Mouse (Mus musculus) intestine, embryonic 14.5 days (tissue): ENCODE data around the gene Pex10. TPM values are rescaled to one million over a fixed set of nuclear protein-coding genes. Genes with fewer than 3 reads are reported as not detected.
A peak's percentile ranks its signal among the peaks of the same experiment; 100 is the strongest.

Source experiments
- ATAC-seq: fragments of 200-750 bp; cut with Nextera tagmentation; replicated peaks from 2 replicates; pipeline ENCODE4 v1.8.0; 2017; ENCODE audit warnings: low read depth, moderate number of reproducible peaks, moderate TSS enrichment, moderate library complexity; ENCODE audit not compliant: low FRiP score, low TSS enrichment
- DNase-seq: peaks from one replicate; pipeline ENCODE4 v3.0.0-alpha.2; 2018; ENCODE audit warnings: low spot score
- H3K27ac ChIP-seq: fragments of 300-500 bp; sonication (generic); 2 replicates; pipeline ENCODE4 v1.5.1; 2014; ENCODE audit warnings: low read depth, mild to moderate bottlenecking, control low read depth
- H3K27me3 ChIP-seq: fragments of 300-500 bp; sonication (generic); replicated peaks from 2 replicates; pipeline ENCODE4 v1.6.1; 2014; ENCODE audit warnings: low read length, control low read depth; ENCODE audit not compliant: control insufficient read depth, insufficient read depth
- H3K36me3 ChIP-seq: fragments of 300-500 bp; sonication (generic); 2 replicates; pipeline ENCODE4 v1.6.1; 2014; ENCODE audit warnings: low read length, control low read depth; ENCODE audit not compliant: control insufficient read depth, insufficient read depth
- H3K4me1 ChIP-seq: fragments of 300-500 bp; sonication (generic); replicated peaks from 2 replicates; pipeline ENCODE4 v1.6.1; 2014; ENCODE audit warnings: low read length, control low read depth, mixed read lengths; ENCODE audit not compliant: control insufficient read depth, insufficient read depth
- H3K4me2 ChIP-seq: fragments of 300-500 bp; sonication (generic); 2 replicates; pipeline ENCODE4 v1.6.1; 2014; ENCODE audit warnings: low read length
- H3K4me3 ChIP-seq: fragments of 300-500 bp; sonication (generic); 2 replicates; pipeline ENCODE4 v1.5.1; 2014; ENCODE audit warnings: low read depth, low read length, control low read depth, mixed read lengths
- H3K9ac ChIP-seq: fragments of 300-500 bp; sonication (generic); 2 replicates; pipeline ENCODE4 v1.6.1; 2014; ENCODE audit warnings: mild to moderate bottlenecking, low read length
- H3K9me3 ChIP-seq: fragments of 300-500 bp; sonication (generic); 2 replicates; pipeline ENCODE4 v1.6.1; 2016; ENCODE audit warnings: low read length, control low read depth; ENCODE audit not compliant: control insufficient read depth
- WGBS: fragments of 180-500 bp; shearing (Covaris S2); extraction: QIAGEN DNeasy Blood & Tissue Kit; methylation state at CpG from one replicate; pipeline ENCODE4 v1.1.7; 2014; 5-methylcytosine and 5-hydroxymethylcytosine counted together
- polyA plus RNA-seq: library from polyadenylated mRNA; unstranded; fragments of >200 nt; fragmentation: Nextera tagmentation; extraction: Ambion mirVana; gene quantifications from 2 replicates; pipeline ENCODE4 v1.2.1, GENCODE M21; 2014

Pex10 gene
- polyA plus RNA-seq, 1 experiment from 2014 or later, result 6.5 TPM

- ATAC-seq, result no peak
- Histone ChIP-seq H3K9ac (no peak overlapping the region), H3K4me3 (no peak overlapping the region), H3K9me3 (peaks cover 14% of the 10 kb centered on the region; the same call in 1 of the 2 replicates), H3K36me3 (no peaks in the 10 kb centered on the region), H3K4me1 (0 out of 2 replicates have a peak, but pooled peaks cover 3% of the 10 kb centered on the region), H3K4me2 (no peak overlapping the region), H3K27me3 (no peaks in the 10 kb centered on the region), H3K27ac (no peak overlapping the region)
- no peak for DNase-seq
- 67% methylated on average over 8 of the region's 8 CpGs for WGBS
Observed at GRCm38 (mm10) chr4:155113766-155114410, 47.1 kb downstream of the Pex10 start.

DNA sequence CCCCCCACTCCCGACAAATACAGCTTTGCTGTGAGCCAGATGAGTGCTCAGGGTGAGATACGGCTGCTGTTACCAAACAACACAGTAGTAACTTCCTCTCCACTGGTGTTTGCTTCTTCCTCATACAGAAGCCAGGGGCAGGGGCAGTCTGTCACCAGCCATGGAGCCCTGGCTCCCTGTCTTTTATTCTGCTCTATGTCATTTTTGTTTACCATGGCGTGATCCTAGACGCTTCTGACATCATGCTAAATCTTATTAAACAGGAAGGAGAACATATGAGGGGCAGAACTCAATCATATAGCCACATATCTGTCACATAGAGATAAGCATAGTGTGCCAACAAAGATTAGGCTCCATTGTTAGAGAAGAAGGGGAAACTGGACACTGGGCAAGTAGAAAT is 49.8 kb downstream of the Pex10 start:
- no peak for DNase-seq
- Histone ChIP-seq H3K9me3 (peaks cover 14% of the 10 kb centered on the region; the same call in 1 of the 2 replicates), H3K9ac (no peak overlapping the region), H3K4me2 (no peak overlapping the region), H3K27me3 (no peaks in the 10 kb centered on the region), H3K36me3 (no peaks in the 10 kb centered on the region), H3K4me3 (no peak overlapping the region), H3K27ac (no peak overlapping the region), H3K4me1 (no peaks in the 10 kb centered on the region)
- 69% methylated on average over 4 of the region's 4 CpGs for WGBS
- no peak for ATAC-seq

GRCm38 (mm10) chr4:155117396-155117978 is 50.7 kb downstream of the Pex10 start:
- 75% methylated on average over 6 of the region's 6 CpGs for WGBS
- no peak overlapping the region for H3K4me2 ChIP-seq
- ATAC-seq, result no peak
- no peak for DNase-seq
- H3K9ac ChIP-seq, result no peak overlapping the region
- peaks cover 8% of the 10 kb centered on the region for H3K4me1 ChIP-seq
- no peak overlapping the region for H3K27ac ChIP-seq
- no peak overlapping the region for H3K4me3 ChIP-seq
- peaks cover 14% of the 10 kb centered on the region; the same call in 1 of the 2 replicates for H3K9me3 ChIP-seq
- H3K36me3 ChIP-seq, result no peaks in the 10 kb centered on the region
- no peaks in the 10 kb centered on the region for H3K27me3 ChIP-seq

- ATAC-seq, result no peak
- DNase-seq, result no peak
- peaks cover 14% of the 10 kb centered on the region; the same call in 1 of the 2 replicates for H3K9me3 ChIP-seq
- no peaks in the 10 kb centered on the region for H3K27me3 ChIP-seq
- no peak overlapping the region for H3K27ac ChIP-seq
- no peak overlapping the region for H3K4me2 ChIP-seq
- H3K4me3 ChIP-seq, result no peak overlapping the region
- H3K4me1 ChIP-seq, result peaks cover 16% of the 10 kb centered on the region
- H3K9ac ChIP-seq, result no peak overlapping the region
- H3K36me3 ChIP-seq, result no peaks in the 10 kb centered on the region
- 91% methylated on average over 10 of the region's 10 CpGs for WGBS
Observed at GRCm38 (mm10) chr4:155118278-155118677, 51.5 kb downstream of the Pex10 start.

- Histone ChIP-seq H3K36me3 (no peaks in the 10 kb centered on the region), H3K4me2 (no peak overlapping the region), H3K4me1 (peaks cover 20% of the 10 kb centered on the region), H3K4me3 (no peak overlapping the region), H3K9ac (no peak overlapping the region), H3K27ac (no peak overlapping the region), H3K9me3 (peaks cover 14% of the 10 kb centered on the region; the same call in 1 of the 2 replicates), H3K27me3 (no peaks in the 10 kb centered on the region)
- WGBS, result 77% methylated on average over 7 of the region's 7 CpGs
- ATAC-seq (peak; percentile 2; the same call in 1 of the 2 replicates), DNase-seq (no peak)
Observed at GRCm38 (mm10) chr4:155120038-155120437, 53.2 kb downstream of the Pex10 start.

DNA sequence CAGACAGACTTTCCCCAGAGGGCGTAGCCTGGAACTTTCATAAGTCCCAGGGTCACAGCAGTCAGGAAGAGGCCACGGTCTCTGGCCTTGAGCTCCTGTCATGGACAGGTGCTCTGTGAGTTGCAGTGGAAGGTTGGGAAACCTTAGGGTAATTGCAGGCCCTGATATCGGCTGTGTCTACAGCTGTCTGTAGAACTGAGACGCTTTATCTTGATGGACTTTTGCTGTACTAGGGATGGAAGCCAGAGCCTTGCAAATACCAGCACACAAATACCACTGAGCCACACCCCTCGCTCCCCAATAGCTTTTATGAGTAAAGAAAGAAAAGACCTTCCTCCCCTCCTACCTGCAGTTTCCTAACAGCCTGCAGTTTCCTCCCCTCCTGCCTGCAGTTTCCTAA is 53.8 kb downstream of the Pex10 start:
- H3K27me3 ChIP-seq, result no peaks in the 10 kb centered on the region
- no peaks in the 10 kb centered on the region for H3K36me3 ChIP-seq
- no peak overlapping the region for H3K4me3 ChIP-seq
- 54% methylated on average over 5 of the region's 5 CpGs for WGBS
- peaks cover 14% of the 10 kb centered on the region; the same call in 1 of the 2 replicates for H3K9me3 ChIP-seq
- H3K4me2 ChIP-seq, result no peak overlapping the region
- ATAC-seq (peak; percentile 78), DNase-seq (no peak)
- peaks cover 24% of the 10 kb centered on the region for H3K4me1 ChIP-seq
- H3K27ac ChIP-seq, result peak overlapping the region; percentile 24; the same call in 1 of the 2 replicates
- H3K9ac ChIP-seq, result no peak overlapping the region

DNA sequence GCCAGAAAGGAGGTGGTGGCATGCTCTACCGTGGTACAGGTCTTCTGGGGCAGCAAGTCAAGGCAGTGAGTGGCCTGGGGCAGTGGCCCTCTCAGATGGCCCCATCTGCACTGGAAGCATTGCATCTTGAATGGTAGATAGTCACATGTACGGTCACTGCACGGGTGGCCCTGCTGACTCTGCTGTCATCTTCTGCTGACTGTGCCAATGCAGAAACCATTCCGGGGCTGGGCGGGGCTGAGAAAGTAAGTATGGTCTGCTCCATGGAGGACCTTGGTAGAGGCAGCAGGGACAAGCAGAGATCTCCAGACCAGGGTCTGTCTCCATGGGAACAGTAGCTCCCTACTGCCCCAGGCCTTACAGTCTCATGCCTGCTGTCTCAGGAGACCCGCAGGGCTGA is 54.4 kb downstream of the Pex10 start:
- no peak for ATAC-seq
- Histone ChIP-seq H3K9me3 (peaks cover 14% of the 10 kb centered on the region; the same call in 1 of the 2 replicates), H3K36me3 (no peaks in the 10 kb centered on the region), H3K4me2 (no peak overlapping the region), H3K27me3 (no peaks in the 10 kb centered on the region), H3K27ac (peak overlapping the region; percentile 24; the same call in 1 of the 2 replicates), H3K4me3 (no peak overlapping the region), H3K4me1 (peaks cover 24% of the 10 kb centered on the region), H3K9ac (no peak overlapping the region)
- 74% methylated on average over 6 of the region's 6 CpGs for WGBS
- DNase-seq, result no peak
